Mouse (Mus musculus): Measurements from ENCODE around the gene Rab20.

DNA sequence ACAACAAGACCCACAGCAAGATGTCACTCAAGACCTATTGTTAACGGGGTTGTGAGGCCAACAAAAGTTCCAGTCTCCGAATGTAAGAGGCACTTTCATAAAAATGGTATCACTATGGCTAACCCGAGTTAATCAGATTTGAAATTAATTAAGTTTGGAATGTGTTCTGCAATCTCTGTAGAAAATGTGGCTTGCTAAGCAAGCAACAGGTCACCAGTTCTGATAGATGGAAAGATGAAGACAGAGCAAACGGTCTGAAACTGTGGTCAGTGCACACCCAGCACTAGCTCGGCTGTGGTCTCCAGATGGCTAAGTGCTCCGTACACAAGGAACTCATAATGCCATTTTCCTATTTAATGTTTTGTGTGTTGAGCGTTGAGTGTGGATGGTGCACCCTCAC lies 7.8 kb downstream of the Rab20 start:
- no peak for TF ChIP-seq POLR2A (IDR thresholded peaks at IDR 0.05; ENCODE audit: borderline replicate concordance, low read depth, low read length)
- no peak for TF ChIP-seq CTCF (IDR thresholded peaks at IDR 0.05; ENCODE audit: low read depth, low read length)
